Mouse (Mus musculus): Measurements from ENCODE around the gene Slc6a2. TPM values are rescaled to one million over a fixed set of nuclear protein-coding genes. Genes with fewer than 3 reads are reported as not detected.
A peak's percentile ranks its signal among the peaks of the same experiment; 100 is the strongest.

Gene Slc6a2
- total RNA-seq, 2 experiments from 2014 or later = 0.05 to 0.08 TPM

- intact Hi-C loops (cut with DNase I) = loop anchor here (5.0 kb wide), 2 partner anchors 33 to 128 kb away; partner anchors contain the start of gene Ces1a
- no peak for DNase-seq (ENCODE audit: low spot score)
These were observed 54.4 kb downstream of the Slc6a2 start for GRCm38 (mm10) chr8:93014300-93014699.

- intact Hi-C loops (cut with DNase I) = no loop called here
- no peak for DNase-seq (ENCODE audit: low spot score)
These were observed 61.9 kb downstream of the Slc6a2 start for GRCm38 (mm10) chr8:93021738-93022137.

GRCm38 (mm10) chr8:93030664-93031063 is 70.8 kb downstream of the Slc6a2 start:
- intact Hi-C loops (cut with DNase I) = no loop called here
- no peak for DNase-seq (ENCODE audit: low spot score)

- DNase-seq (ENCODE audit: low spot score) = no peak
- intact Hi-C loops (cut with DNase I) = no loop called here
These were observed 79.0 kb downstream of the Slc6a2 start for GRCm38 (mm10) chr8:93038831-93039230.

GRCm38 (mm10) chr8:93040256-93040655 is 80.4 kb downstream of the Slc6a2 start:
- no peak for DNase-seq (ENCODE audit: low spot score)
- intact Hi-C loops (cut with DNase I) = no loop called here

- intact Hi-C loops (cut with DNase I) = no loop called here
- peak; percentile 16 for DNase-seq (ENCODE audit: low spot score)
These were observed 81.1 kb downstream of the Slc6a2 start for GRCm38 (mm10) chr8:93040776-93041567.

GRCm38 (mm10) chr8:93043083-93043482 is 83.2 kb downstream of the Slc6a2 start:
- intact Hi-C loops (cut with DNase I) = no loop called here
- DNase-seq (ENCODE audit: low spot score) = no peak

- intact Hi-C loops (cut with DNase I) = loop anchor here (5.0 kb wide), 1 partner anchor 36 kb away; no protein-coding TSS in a partner anchor
- no peak for DNase-seq (ENCODE audit: low spot score)
These were observed 88.2 kb downstream of the Slc6a2 start, which contains the start of gene Ces1a for GRCm38 (mm10) chr8:93048092-93048491. Gene Ces1a, minus strand, starts transcription at chr8:93048192.

- intact Hi-C loops (cut with DNase I) = loop anchor here (5.0 kb wide), 1 partner anchor 36 kb away; no protein-coding TSS in a partner anchor
- DNase-seq (ENCODE audit: low spot score) = no peak
These were observed 88.9 kb downstream of the Slc6a2 start for GRCm38 (mm10) chr8:93048510-93049416.

Small RNA genes lying within 50 kb of the gene (microRNA-seq; reads per million reads assigned to microRNA genes)
- not detected for gene Gm22151

Other genes with a start within 250 kb of the Slc6a2 start
- 100 to 1,000 TPM in 1 of 2 experiments, 10 to 100 TPM in 1; 94.3 to 106 TPM for gene Mmp2, start 132.8 kb upstream of the Slc6a2 start, total RNA-seq (2021)
- 1 to 10 TPM; 1.0 to 1.6 TPM for gene Lpcat2, start 104.7 kb upstream of the Slc6a2 start, total RNA-seq (2021)
- gene Capns2, start 58.7 kb upstream of the Slc6a2 start, total RNA-seq (2021) = not detected
- not detected for gene Ces1a, start 88.1 kb downstream of the Slc6a2 start, total RNA-seq (2021)
- not detected for gene Ces1b, start 119.9 kb downstream of the Slc6a2 start, total RNA-seq (2021)
- gene Ces1c, start 171.2 kb downstream of the Slc6a2 start, total RNA-seq (2021) = not detected
- gene Ces1d, start 237.8 kb downstream of the Slc6a2 start, total RNA-seq (2021) = 100 to 1,000 TPM; 174 to 223 TPM